ENCODE assay signal across 8 mouse cellular contexts in genomic region chr5:24164789-24165445, GRCm38 (mm10). TPM values are rescaled to one million over a fixed set of nuclear protein-coding genes. Genes with fewer than 3 reads are reported as not detected.
DNase-seq lines count a peak whose midpoint lies in the region; ATAC-seq lines count a peak whose summit lies in the region.

Gene Nupl2, plus strand, starts transcription at chr5:24164963.

- peaks cover 9% of the 10 kb centered on the region; the same call in 1 of the 2 replicates for H3K4me1 ChIP-seq in intestine, embryonic 14.5 days (replicated peaks; ENCODE audit: control insufficient read depth, insufficient read depth, low read length)

- H3K4me3 ChIP-seq in intestine, embryonic 14.5 days (ENCODE audit: low read depth, low read length): peak within 1 kb of the TSS; percentile 64

- no peaks in the 10 kb centered on the region for H3K9me3 ChIP-seq in intestine, embryonic 14.5 days (ENCODE audit: control insufficient read depth, low read length)

- peak within 1 kb of the TSS; percentile 79 for H3K4me2 ChIP-seq in intestine, embryonic 14.5 days (ENCODE audit: low read length)

- DNase-seq in adrenal gland, adult 18-20 months (ENCODE audit: low spot score in 2 of 2): peak; percentile 94 to 95
- DNase-seq in embryo, embryonic 11 days: peak; percentile 97
- peak; percentile 91 for DNase-seq in gastrocnemius, postnatal 25 days
- peak; percentile 98 for DNase-seq in intestine, embryonic 14.5 days (ENCODE audit: low spot score)
- DNase-seq in left cerebral cortex, postnatal 14 days (ENCODE audit: low spot score in 2 of 2): peak; percentile 97
- peak; percentile 96 for DNase-seq in mesoderm, embryonic 11.5 days (ENCODE audit: low read depth, low spot score)
- peak; percentile 94 for DNase-seq in right cerebral cortex, postnatal 36 days (ENCODE audit: low spot score in 2 of 2)
- DNase-seq in yolk sac, embryonic 10.5 days (ENCODE audit: low spot score): peak; percentile 91

- H3K9ac ChIP-seq in intestine, embryonic 14.5 days (ENCODE audit: low read length): peak within 1 kb of the TSS; percentile 72

- 1% methylated on average over 52 of the region's 52 CpGs for WGBS in intestine, embryonic 14.5 days

- peaks cover 14% of the 10 kb centered on the region; the same call in 1 of the 2 replicates for H3K36me3 ChIP-seq in intestine, embryonic 14.5 days (ENCODE audit: control insufficient read depth, insufficient read depth, low read length)

- H3K27ac ChIP-seq in intestine, embryonic 14.5 days (ENCODE audit: low read depth): no peak within 1 kb of the TSS

- ATAC-seq in intestine, embryonic 14.5 days (replicated peaks; ENCODE audit: low FRiP score, low TSS enrichment, low read depth): peak; percentile 99

- intact Hi-C loops in left cerebral cortex, postnatal 14 days (cut with DNase I): loop anchor here (5.0 kb wide), 1 partner anchor 63 kb away; the partner anchor contains the start of gene Klhl7

- H3K27me3 ChIP-seq in intestine, embryonic 14.5 days (replicated peaks; ENCODE audit: control insufficient read depth, insufficient read depth, low read length): no peaks in the 10 kb centered on the region

RNA-seq across cellular contexts. Expression of gene Nupl2, which starts in this region (rescaled TPM):
- total RNA-seq in adrenal gland, adult 18-20 months (2021): 1 to 10 TPM; 6.8 to 7.2 TPM
- total RNA-seq in gastrocnemius, postnatal 25 days (2021): 1 to 10 TPM; 5.0 TPM
- 16.3 and 17.5 TPM in 2 replicates for polyA plus RNA-seq in intestine, embryonic 14.5 days (2014; fragmentation: Nextera tagmentation; extraction: Ambion mirVana)
- 10 to 100 TPM in 1 of 2 experiments, 1 to 10 TPM in 1; 9.4 to 10.3 TPM for total RNA-seq in left cerebral cortex, postnatal 14 days (2021)
